Mouse (Mus musculus) erythroblast, embryonic 14.5 days (primary cell): Measurements from ENCODE around the gene Amph.

Source experiments
- GATA1 ChIP-seq: IDR thresholded peaks from 2 replicates; pipeline ENCODE4 v1.6.1; 2012; ENCODE audit warnings: low read length, inconsistent platforms, mixed read lengths
- TAL1 ChIP-seq: IDR thresholded peaks from 3 replicates; pipeline ENCODE4 v1.6.1; 2012; ENCODE audit warnings: low read length, inconsistent platforms, mixed read lengths

DNA sequence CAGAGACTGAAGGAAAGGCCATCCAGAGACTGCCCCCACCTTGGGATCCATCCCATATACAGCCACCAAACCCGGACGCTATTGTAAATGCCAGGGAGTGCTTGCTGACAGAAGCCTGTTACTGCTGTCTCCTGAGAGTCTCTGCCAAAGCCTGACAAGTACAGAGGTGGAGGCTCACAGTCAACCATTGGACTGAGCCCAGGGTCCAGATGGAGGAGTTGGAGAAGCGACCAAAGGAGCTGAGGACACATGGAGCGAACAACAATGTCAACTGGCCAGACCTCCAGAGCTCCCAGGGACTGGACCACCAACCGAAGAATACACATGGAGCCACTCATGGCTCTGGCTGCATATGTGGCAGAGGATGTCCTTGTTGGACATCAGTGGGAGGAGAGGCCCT is 26.3 kb downstream of the Amph start:
- TF ChIP-seq TAL1 (no peak), GATA1 (no peak)
